Mouse (Mus musculus) adrenal gland, postnatal 4 days (tissue): Measurements from ENCODE around the gene Cfd. TPM values are rescaled to one million over a fixed set of nuclear protein-coding genes. Genes with fewer than 3 reads are reported as not detected.

ENCODE experiments used
- DNase-seq, 2 experiments: peaks; one replicate each; pipeline ENCODE4 v3.0.0; 2021 to 2022; ENCODE audit warnings: low spot score in 2 of 2, mixed read lengths in 2 of 2
- long read RNA-seq, 2 experiments: library from polyadenylated mRNA; stranded (forward); transcript quantifications; one replicate each; pipeline ENCODE4 v2.0.0; 2021
- total RNA-seq, 2 experiments: library from RNA; stranded (reverse); gene quantifications; 2 replicates each; pipeline ENCODE4 v1.2.3; 2021

Cfd gene
- 10 to 100 TPM; 13.7 to 25.6 TPM for total RNA-seq
- long read RNA-seq, experiment 1, transcript Cfd-201 (5 exons, 922 nt), result minor isoform, 8 of 25 reads
- long read RNA-seq, experiment 1, transcript Cfd-202 (5 exons, 871 nt), result major isoform, 15 of 25 reads
- long read RNA-seq, experiment 1, partial matches to known transcripts, result 2 of 25 reads
- long read RNA-seq, experiment 1, other reads (novel, unspliced or antisense), result 0 of 25 reads
- long read RNA-seq, experiment 2, transcript Cfd-201 (5 exons, 922 nt), result minor isoform, 5 of 13 reads
- long read RNA-seq, experiment 2, transcript Cfd-202 (5 exons, 871 nt), result major isoform, 7 of 13 reads
- long read RNA-seq, experiment 2, partial matches to known transcripts, result 1 of 13 reads
- long read RNA-seq, experiment 2, other reads (novel, unspliced or antisense), result 0 of 13 reads

DNA sequence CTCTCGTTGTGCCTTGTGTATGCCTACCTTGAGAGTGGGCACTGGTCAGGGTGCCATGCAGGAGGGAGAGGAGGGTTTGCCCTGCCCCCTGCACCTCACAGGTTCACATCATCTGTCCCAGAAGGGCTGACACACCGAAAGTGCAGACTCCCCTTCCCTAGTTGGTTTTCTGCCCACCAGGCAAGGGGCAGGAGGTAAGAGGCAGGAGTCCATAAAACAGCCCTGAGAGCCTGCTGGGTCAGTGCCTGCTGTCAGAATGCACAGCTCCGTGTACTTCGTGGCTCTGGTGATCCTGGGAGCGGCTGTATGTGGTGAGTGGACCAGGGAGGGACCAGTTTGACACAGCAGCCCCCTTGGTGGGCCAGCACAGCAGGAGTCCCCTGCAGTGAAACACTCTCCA lies at the start of gene Cfd:
TSS of gene Cfd (plus strand) at position 184 of the 400 bp plus-strand sequence.
- DNase-seq, result no peak

DNA sequence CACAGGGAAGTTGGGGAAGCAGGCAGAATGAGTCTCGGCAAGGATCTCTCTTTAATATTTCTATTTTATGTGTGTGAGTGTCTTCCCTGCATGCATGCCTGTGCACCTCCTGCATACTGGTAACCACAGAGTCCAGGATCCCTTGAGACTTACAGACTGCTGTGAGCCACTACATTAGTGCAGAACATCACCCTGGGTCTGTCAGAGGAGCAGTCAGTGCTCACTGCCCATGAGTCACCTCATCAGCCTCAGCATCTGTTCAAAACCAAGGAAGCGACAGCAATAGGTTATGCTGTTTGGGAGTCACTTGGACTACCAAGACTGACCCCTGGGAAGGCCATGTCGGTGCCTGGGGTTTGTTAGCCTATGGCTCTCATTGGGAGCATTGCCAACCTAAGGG lies 48.3 kb upstream of the Cfd start:
- DNase-seq, result no peak

DNA sequence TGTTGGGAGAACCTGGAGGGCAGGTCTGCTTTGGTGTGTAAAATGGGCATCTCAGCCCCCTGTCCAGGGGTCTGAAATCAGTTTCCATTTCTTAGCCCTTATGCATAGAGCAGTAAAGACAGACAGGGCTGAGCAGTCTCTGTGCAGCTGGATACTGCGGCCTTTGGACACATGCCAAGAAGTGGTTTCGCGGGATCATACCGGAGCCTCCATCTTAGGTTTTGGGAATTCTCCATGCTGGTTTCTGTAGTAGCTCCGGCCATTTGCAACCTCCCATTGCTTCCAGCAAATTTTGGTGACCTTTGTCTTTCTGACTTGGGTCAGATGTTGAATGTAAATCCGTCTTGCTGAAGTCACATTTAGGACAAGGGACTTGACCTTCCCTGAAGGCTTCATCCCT lies 47.2 kb upstream of the Cfd start:
- no peak for DNase-seq

- DNase-seq, result no peak
Observed at GRCm38 (mm10) chr10:79846553-79846952, 44.1 kb upstream of the Cfd start.

GRCm38 (mm10) chr10:79849941-79850628 lies 40.6 kb upstream of the Cfd start:
- DNase-seq, result no peak

DNA sequence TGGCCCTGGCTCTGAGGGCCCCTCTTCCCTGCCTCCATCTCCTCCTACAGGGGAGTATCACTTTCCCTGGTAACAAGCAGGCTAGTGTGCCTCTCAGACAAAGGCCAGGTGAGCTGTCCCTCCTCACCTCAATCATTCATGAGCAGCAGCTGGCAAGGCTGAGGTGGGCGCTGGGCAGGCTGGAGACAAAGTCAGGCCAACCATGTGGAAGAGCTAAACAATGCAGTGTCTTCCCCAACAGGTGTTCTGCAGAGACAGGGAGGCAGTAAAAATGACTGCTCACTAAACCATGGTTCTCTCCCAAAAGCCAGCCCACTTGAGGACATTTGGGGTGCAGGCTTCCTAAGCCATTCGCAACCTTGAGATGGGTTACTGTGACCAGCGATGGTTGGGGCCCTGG lies 39.0 kb upstream of the Cfd start:
- no peak for DNase-seq

DNA sequence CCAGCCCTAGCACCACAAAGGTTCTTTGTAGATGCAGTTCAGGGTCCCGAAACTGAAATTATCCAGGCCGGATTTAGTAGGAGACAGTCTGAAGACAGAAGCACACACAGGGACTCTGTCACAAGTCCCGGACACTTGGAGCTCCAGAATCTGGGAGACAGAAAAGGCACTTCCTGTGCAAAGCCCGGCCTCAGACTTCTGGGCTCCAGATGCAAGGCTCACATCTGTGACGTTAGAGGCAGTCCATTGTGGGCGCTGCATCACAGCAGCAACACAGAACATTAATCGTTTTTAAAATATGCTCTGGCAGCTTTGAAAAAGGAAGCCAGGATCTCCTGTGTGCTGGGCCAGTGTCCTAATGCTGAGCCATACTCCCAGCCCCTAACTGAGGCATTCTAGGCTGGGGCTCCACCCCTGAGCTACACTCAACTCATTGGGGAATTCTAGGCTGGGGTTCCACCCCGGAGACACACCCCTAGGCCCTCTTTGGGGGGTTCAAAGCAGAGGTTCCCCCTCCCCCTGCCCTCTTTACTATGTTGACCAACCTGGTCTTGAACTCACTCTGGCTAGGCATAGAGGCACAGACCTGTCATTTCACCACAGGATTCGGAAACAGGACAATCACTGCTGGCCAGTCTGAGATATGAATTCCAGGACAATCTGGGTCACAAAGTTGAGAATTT lies 38.4 kb upstream of the Cfd start:
- no peak for DNase-seq

DNA sequence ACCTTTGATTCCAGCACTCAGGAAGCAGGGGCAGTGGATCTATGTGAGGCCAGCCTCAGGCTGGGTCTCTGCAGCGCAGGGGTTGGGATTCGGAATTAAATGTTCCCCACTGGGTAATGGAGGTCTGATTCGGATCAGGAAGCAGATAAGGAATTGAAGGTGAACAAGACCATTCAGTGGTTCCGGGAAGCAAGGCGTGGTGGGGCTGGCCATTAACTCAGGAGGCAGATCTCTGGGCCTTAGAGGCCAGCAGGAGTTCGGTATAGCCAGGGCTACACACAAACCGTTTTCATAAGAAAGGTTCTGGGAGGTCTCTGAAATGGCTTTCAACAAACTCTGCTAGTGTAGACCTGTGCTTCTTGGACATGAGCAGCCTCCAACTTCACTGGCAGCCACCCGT lies 37.8 kb upstream of the Cfd start:
- DNase-seq, result no peak

- DNase-seq, result peak; percentile 95 to 96
Observed at GRCm38 (mm10) chr10:79853392-79853791, 37.3 kb upstream of the Cfd start.

DNA sequence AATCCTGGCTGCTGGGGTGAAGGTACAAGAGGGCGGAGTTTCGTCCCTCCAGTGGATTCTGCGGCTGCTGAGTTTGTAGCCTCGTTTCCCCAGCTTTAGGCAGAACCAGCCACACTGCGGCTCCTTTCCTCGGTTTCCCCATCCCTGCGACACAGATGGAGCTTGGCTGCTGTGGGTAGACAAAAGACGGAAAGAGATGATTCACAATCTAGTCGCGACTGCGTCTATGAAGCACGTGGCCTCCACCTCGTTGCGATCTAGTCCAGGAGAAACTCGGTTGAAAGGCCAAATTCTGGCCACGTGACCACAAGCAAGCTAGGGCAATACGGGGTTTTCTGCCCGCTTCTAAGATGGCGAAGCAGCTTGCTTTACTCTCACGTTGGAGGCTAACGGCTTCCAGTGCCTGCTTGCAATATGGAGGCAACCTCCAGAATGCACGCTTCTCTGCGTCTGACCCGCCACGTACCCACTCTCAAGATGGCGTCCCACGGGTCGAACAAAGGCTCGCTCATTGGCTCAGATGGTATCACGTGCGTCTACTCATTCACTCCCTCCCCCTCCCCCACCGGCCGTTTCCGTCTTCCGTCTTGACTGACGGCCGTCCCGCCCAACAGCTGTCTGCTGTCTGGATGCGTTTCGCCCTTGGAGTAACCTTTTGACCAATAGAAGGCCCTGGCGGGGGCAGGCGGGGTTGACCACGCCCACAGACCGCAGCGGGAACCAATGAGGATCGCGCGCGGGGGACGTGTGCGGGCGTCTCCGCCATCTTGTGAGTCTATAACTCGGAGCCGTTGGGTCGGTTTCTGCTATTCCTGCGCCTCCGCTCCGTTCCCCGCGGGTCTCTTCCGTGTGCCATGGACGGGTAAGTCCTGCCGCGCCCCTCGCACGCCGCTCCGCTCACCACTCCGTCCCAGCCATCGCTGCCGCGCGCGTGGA lies 36.5 kb upstream of the Cfd start, which contains the start of gene Ptbp1:
TSS of gene Ptbp1 (plus strand) at position 568 of the 936 bp plus-strand sequence.
- DNase-seq, result peak; percentile 93 to 99

GRCm38 (mm10) chr10:79854801-79855541 lies 35.7 kb upstream of the Cfd start:
- no peak for DNase-seq

DNA sequence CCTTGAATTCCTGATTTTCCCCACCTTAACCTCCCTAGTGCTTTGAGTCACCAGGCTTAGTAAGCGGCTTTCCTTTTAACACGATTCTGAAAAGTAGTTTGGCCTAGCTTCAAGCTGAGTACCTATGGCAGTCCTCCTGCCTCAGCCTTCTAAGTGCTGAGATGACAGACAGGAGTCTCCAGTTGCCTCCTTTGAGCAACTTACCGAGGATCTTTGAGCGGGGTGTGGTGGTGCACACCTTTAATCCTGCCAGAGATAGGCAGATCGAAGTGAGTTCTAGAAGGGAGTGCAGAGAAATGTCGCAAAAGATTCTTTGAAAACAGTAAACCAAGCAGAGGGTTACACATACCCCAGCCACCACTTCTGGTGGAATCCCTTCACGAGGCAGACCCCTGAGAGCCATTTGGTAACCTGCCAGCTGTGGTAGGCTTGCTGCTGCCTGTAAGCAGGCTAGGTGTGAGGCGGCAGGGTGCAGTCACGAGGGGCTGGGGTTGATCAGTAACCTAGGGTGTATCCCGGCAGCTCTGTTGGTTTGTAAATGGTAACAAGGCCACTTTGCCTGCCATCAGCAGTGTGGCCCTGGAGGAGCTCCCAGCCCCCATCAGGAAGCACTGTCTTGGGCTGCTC lies 35.0 kb upstream of the Cfd start:
- no peak for DNase-seq

DNA sequence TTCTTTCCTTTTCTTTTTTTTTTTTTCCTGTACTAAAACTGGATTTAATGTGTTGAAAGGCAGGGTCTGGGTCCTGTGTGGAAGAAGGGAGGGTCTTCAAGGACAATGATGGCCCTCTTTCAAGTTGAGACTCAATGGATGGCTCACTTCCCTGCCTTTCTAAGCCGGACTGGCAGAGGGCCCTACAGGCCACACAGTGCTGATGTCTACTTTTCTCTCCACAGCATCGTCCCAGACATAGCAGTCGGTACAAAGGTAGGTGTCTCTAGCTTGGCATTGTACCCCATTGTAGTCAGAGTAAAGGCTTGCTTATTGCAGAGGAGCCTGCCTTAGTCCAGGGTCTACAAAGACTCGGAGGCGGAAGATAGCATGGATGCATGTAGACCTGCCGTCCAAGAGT lies 34.4 kb upstream of the Cfd start:
- DNase-seq, result no peak

DNA sequence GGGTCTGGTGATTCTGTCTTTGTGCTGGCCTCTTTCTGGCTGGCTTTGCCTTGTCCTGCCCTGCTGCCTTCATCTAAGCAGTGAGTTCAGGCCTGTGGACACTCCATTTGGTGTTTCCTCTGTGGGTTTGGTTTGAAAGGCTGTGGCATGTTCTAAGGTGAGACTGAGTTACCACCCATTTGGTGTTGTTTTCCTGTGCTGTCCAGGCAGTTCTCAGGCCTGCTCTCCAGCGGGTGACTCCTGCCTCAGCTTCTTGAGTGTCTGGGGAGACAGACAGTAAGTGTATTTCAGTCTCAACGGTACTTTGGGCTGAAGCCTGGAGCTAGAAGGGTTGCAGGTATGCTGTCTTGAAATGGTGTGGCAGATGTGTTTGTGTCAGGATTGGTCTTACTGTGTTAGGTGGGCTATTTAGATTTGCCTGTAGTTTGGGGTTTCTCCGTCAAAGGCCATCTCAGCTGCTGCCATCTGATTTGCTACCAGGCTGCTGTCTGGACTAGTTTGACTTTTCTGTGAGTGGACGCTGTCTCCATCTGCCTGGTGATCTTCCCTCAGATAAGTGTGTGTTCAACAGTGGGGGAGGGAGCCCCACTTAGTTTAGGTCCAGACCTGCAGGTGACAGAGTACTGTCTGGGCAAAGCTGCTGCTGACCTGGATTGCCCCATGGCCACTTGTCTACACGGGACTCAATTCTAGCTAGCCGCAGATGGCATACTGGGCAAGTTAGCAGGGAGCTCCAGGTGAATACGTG lies 33.8 kb upstream of the Cfd start:
- DNase-seq, result no peak

- no peak for DNase-seq
Observed at GRCm38 (mm10) chr10:79857452-79857811, 33.2 kb upstream of the Cfd start.

DNA sequence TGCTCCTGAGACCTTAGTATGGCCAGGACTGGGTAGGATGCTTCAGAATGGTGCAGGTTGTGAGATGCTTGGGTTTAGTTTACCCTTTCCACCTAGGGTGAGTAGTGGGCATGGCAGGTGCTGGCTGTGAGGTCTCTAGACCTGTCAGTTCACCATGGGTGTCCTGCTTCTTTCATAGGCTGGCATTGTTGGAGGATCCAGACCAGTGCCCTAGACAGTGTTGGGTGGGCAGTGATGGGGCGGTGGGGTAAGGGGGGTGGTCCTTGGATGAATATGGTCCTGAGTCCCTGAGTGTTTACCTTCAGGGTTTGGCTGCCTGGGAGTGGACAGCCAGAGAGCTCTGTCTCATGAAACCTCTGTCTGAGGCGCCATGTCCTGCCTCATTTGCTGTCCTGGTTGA lies 32.8 kb upstream of the Cfd start:
- DNase-seq, result no peak

- no peak for DNase-seq
Observed at GRCm38 (mm10) chr10:79858416-79859074, 32.1 kb upstream of the Cfd start.

DNA sequence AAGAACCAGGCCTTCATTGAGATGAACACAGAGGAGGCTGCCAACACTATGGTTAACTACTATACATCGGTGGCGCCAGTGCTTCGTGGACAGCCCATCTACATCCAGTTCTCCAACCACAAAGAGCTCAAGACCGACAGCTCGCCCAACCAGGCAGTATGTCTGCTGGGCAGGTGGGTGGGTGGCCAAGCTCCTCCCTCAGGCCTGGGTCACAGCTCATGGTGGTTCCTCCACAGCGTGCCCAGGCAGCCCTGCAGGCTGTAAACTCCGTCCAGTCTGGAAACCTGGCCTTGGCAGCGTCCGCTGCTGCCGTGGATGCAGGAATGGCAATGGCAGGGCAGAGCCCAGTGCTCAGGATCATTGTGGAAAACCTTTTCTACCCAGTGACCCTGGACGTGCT lies 31.5 kb upstream of the Cfd start:
- no peak for DNase-seq
